Mouse (Mus musculus) left cerebral cortex, adult 8-10 months (tissue): ENCODE results near the gene Uba6. TPM values are rescaled to one million over a fixed set of nuclear protein-coding genes. Genes with fewer than 3 reads are reported as not detected.

Experiments used
- DNase-seq, 2 experiments: peaks; one replicate each; pipeline ENCODE4 v3.0.0; 2022; ENCODE audit warnings: low spot score in 2 of 2
- total RNA-seq, 4 experiments: library from RNA; stranded (reverse); gene quantifications; 2 replicates each; pipeline ENCODE4 v1.2.4; 2022

Uba6 gene
- 10 to 100 TPM; 17.0 to 22.2 (median 18.2) TPM for total RNA-seq

GRCm38 (mm10) chr5:86172449-86173161 is at the start of gene Uba6:
Gene Uba6 (minus strand): TSS chr5:86172803.
- DNase-seq, result peak; percentile 97 to 99

GRCm38 (mm10) chr5:86197801-86198200 is 25.2 kb upstream of the Uba6 start, which contains the start of gene Gnrhr:
Gene Gnrhr (minus strand): TSS chr5:86197901.
- no peak for DNase-seq

DNA sequence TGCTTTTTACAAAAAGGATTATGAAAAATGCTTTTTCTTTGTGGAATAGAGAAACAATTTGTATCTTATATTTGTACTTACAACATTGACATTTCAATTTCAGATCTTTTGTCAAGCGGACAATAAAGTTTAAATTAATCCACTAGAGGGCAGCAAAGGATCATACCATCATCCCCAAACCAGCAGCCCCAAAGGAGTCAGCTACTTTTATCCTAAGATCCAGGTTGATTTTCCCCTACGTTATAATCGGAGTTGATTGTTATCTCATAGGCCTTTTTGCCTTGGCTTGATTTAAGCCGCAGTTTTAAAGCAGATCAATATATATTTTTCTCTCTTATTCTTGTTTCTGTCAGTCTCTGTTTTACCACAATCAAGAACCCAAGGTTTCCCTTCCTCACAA is 18.8 kb upstream of the Uba6 start:
- no peak for DNase-seq

- no peak for DNase-seq
Measured at GRCm38 (mm10) chr5:86190770-86191169, 18.2 kb upstream of the Uba6 start.

DNA sequence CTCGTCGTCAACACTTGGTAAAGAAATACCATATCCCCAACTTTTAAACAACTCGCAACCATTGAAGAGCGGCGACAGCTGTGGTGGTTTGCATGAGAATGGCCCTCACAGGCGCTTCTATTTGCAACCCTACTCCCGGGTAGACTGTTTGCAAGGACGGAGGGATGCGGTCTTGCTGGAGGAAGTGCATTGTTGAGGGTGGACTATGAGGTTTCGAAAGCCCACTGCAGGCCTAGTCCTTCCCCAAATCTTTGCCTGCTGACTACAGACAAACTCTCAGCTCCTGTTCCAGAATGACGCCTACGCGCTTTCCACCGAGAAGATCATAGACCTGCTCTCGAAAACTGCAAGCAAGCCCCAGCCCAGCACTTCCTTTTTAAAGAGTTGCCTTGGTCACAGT is 17.7 kb upstream of the Uba6 start:
- no peak for DNase-seq

DNA sequence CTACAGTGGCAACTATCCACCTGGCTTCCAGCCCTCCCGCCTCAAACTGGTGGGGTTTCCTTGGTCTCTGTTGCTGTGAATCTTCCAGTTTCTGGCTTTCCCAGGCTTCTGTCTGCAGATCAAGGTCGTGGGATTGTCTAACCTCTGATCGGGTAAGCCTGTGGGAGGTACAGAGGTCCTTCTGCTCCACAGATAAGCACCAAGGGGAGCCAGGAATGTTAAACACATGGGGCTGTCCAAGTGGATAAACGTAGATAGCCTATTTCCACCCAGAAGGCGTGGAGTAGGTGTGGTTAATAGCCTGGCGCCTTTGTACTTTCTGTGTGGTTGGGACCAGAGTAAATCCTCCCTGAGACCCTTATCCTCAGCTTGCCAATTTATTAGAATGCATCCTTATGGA is 14.8 kb upstream of the Uba6 start:
- DNase-seq, result no peak

GRCm38 (mm10) chr5:86173778-86174177 is 1.2 kb upstream of the Uba6 start:
- DNase-seq, result no peak

DNA sequence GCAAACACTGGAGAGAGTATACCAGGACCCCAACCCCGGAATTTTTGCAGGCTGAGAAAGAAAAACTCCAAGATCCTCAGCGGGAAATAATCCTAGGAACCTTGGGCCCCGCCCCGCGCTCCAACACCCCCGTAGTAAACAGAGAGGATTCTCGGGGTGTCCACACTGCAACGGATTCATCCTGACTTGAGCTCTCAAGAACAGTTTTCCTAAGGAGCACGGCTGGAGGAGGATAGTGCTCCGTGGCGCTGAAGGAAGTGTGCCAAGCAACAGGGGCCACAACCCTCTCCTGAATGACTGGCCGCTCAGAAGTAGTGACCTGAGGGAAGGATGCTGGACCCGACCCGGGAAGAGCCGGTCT is 535 bp downstream of the Uba6 start:
- DNase-seq, result no peak

GRCm38 (mm10) chr5:86129828-86130227 is 42.8 kb downstream of the Uba6 start:
- DNase-seq, result no peak

DNA sequence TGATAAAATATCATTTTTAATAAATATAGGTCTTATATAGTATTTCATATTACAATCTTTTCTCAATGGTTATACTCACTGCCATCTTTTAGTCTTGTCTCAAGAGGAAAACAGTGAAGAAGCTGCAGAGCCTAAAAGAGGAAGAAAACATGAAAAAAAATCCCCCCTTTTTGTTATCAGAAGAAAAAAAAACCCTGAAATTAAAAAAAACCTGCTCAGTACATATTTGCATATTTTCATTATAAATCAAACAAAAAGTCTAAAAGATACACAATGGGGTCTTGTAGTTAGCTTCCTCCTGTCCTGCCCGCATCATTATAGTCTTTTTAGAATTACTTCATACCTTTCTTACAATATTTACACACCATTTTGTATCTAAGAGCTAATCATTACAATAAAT is 43.9 kb downstream of the Uba6 start:
- DNase-seq, result no peak

GRCm38 (mm10) chr5:86118457-86119094 is 54.0 kb downstream of the Uba6 start:
- DNase-seq, result no peak

- no peak for DNase-seq
Measured at GRCm38 (mm10) chr5:86113997-86114396, 58.6 kb downstream of the Uba6 start.

- DNase-seq, result no peak
Measured at GRCm38 (mm10) chr5:86113037-86113436, 59.6 kb downstream of the Uba6 start.

- DNase-seq, result no peak
Measured at GRCm38 (mm10) chr5:86111074-86111473, 61.5 kb downstream of the Uba6 start.

DNA sequence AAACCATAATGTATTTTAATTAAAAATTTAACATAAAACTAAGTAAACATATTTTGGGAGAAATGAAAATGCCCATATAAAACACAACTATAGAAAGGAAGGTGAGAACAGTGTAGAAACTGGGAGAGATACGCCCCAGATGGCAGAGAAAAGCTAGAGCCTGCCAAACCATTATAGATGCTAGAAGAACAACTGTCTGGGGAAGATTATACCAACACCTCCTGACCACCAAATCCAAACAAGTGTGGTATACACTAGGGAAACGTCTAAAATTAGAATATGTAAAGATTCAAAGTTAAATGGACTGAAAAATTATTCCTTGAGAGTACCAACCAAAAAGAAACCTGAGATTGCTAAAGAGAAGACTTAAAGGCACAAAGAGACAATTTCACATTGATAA is 66.0 kb downstream of the Uba6 start:
- DNase-seq, result no peak

DNA sequence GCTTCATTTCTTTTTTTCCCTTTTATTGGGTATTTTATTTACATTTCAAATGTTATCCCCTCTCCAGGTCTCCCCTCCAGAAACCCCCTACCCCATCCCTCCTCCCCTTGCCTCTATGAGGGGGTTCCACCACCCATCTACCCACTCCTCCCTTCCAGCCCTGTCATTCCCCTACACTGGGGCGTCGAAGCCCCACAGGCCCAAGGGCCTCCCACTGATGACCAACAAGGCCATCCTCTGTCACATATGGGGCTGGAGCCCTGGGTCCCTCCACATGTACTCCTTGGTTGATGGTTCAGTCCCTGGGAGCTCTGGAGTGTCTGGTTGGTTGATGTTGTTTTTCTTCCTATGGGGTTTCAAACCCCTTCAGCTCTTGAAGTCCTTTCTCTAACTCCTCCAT is 70.4 kb downstream of the Uba6 start:
- no peak for DNase-seq

GRCm38 (mm10) chr5:86100621-86101020 is 72.0 kb downstream of the Uba6 start:
- no peak for DNase-seq

DNA sequence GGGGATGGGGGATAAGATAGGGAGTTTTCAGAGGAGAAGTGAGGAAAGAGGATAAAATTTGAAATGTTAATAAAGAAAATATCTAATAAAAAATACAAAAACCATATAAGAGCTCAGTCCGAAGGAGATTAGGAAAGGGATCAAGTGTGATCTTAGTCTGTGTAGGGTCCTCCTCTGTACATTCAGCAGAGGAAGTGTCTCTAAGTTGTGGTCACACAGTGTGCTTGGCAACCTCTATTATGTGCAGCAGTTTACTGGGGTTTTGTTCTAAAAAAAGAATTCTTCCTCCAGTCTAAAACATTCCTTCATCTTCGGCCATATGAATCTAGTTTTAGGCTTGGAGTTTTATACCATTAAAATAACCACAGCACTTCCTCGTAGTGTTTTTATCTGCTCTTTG is 73.6 kb downstream of the Uba6 start:
- no peak for DNase-seq

GRCm38 (mm10) chr5:86094754-86095153 is 77.8 kb downstream of the Uba6 start:
- no peak for DNase-seq

- DNase-seq, result no peak
Measured at GRCm38 (mm10) chr5:86086751-86087150, 85.9 kb downstream of the Uba6 start.

DNA sequence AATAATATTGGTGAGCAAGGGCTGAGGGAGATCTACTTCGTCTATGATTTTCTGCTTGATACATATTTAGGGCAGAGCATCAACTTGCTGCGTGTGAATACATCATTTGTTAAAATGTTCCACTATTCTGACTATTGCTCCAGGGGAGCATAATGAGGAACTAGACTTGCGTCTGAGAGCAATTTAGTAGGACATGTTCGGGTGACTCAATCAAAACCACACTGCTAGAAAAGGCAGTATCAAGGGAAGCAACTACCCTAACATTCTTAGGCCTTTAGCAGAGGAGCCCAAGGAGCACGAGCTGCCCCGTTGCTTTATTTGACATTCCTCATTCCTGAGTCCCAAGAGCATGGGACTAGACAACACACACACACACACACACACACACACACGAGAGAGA is 87.6 kb downstream of the Uba6 start:
- no peak for DNase-seq

DNA sequence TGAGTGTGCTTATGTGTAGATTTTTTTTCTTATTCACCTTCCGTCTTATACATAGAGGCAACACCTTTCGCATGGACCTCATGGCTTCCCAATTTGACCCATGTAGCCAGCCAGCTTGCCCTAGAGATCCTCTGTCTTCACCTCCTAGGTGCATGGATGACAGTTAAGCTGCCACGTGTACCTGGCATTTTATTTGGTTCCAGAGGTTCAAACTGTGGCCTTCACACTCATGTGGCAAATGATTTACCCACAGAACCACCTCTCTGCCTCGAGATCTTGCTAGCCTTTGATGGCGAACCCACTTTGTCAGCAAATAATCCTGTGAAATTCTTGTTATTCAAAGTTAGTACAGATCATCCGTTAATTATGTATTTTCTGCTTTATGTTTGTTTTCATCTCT is 88.6 kb downstream of the Uba6 start:
- no peak for DNase-seq

GRCm38 (mm10) chr5:86078720-86079334 is 93.8 kb downstream of the Uba6 start:
- DNase-seq, result no peak
